Mouse (Mus musculus): ENCODE measurements around the gene Gpr25. TPM values are rescaled to one million over a fixed set of nuclear protein-coding genes. Genes with fewer than 3 reads are reported as not detected.
A peak's percentile ranks its signal among the peaks of the same experiment; 100 is the strongest.

Gpr25 gene
- total RNA-seq (2021): 1 to 10 TPM; 5.5 to 7.7 TPM

DNA sequence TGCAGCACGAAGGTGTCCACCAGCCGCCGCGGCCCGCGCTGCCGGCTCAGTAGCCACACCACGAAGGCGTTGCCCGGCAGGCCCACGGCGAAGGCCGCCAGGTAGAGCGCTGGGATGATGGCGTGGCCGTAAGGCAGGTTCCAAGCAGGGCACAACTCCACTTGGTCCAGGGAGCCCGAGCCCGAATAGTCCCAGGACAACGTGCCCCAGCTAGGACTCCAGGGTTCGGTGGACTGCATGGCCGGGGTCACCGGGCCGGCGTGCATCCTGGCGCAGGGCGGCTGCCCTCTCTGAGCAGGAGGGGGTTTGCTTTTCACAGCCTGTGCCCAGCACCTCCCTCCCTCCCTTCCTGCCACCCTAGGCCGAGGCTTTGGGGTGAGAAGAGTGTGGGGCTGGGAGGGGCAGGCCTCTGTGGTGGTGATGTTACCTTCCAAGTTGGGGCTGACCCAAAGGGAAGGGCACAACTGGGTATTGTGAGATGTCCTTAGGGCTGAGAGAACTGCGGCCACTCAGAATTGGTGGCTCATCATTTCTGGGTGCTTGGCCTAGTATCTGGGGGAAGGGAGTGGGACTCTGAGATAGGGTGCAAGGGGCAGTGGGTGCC lies at the start of gene Gpr25:
Gene Gpr25, minus strand, starts transcription at position 239 of the 604 bp plus-strand sequence.
- intact Hi-C loops (cut with DNase I): loop anchor here (10.0 kb wide), 1 partner anchor 206 kb away; the partner anchor contains the start of genes Ascl5 and Cacna1s

DNA sequence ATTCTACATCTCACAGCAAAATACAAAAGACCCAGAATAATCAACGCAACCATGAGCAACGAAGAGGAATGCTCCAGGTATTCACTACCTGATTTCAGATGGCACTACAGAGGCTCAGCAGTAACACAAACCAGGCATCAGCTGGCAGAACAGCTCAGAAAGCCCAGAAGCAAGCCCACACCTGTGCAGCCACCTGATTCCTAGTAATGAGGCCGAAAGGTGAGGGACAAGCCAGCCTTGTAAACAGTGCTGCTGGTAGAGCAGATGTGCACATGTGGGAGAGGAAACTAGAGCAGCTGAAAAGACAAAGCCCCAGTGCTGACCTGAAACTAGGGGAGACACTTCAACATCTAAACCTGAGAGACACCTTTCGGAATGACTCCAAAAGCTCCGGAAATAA lies 48.5 kb upstream of the Gpr25 start:
- intact Hi-C loops (cut with DNase I): loop anchor here (5.0 to 10.0 kb wide), 2 partner anchors 106 to 148 kb away; partner anchors contain the start of gene Ddx59
- DNase-seq (ENCODE audit: low spot score in 2 of 2): no peak

More for the DNA sequence above, at the start of gene Gpr25:
- peak in 1 of 2 experiments; percentile 36 for DNase-seq (ENCODE audit: low spot score in 2 of 2)

DNA sequence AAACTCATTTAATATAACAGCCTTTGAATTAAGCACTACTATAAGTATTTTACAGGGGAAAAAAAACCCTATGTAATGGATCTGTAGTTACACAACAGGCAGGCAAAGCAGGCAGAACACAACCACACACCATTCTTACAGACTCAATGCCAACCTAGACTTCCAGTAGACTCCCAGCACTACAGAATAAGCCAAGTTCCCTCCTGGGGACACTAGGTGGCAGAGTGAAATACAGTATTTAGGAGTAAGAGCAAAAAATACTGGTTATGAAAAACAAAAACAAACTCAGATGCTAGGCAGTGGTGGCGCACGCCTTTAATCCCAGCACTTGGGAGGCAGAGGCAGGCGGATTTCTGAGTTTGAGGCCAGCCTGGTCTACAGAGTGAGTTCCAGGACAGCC lies 45.8 kb upstream of the Gpr25 start:
- intact Hi-C loops (cut with DNase I): loop anchor here (5.0 to 10.0 kb wide), 2 partner anchors 108 to 151 kb away; partner anchors contain the start of gene Ddx59
- DNase-seq (ENCODE audit: low spot score in 2 of 2): no peak

DNA sequence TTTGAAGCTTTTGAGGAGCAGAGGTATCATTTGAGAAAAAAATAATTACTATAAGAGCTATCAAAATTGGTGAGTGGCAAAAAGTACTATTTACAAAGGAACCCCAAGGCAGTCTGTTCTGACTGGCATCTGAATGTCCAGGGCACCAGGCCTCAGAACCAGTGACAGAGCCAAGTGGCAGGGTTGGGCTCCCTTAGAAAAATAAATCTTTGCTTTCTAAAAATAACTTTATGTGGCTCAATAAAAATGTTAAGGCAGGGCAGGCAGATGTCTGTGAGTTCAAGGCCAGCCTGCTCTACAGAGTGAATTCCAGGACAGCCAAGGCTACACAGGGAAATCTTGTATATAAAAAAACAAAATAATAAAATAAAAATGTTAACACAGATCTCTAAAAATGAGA lies 33.3 kb upstream of the Gpr25 start:
- DNase-seq (ENCODE audit: low spot score in 2 of 2): no peak
- intact Hi-C loops (cut with DNase I): loop anchor here (5.0 to 10.0 kb wide), 2 partner anchors 148 to 231 kb away; no protein-coding TSS in a partner anchor

DNA sequence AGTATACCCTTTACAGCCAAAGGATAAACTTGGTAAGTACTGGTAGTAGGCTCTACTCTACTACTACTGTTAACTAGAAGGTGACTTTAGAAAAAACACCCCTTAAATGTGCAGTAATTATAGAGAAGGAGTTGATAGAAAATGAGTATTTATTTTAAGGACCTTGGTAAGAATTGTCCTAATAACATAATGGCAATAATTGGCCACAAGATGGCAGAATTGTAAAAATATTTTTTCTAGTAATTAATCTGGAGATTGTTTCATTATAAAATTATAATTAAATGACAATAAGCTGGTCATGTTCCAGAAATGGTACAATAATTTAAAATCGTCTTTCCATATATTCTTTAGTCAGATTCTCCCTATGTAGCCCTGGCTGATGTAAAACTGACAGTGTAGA lies 29.1 kb upstream of the Gpr25 start:
- intact Hi-C loops (cut with DNase I): loop anchor here (5.0 to 10.0 kb wide), 3 partner anchors 152 to 235 kb away; no protein-coding TSS in a partner anchor
- DNase-seq (ENCODE audit: low spot score in 2 of 2): no peak

DNA sequence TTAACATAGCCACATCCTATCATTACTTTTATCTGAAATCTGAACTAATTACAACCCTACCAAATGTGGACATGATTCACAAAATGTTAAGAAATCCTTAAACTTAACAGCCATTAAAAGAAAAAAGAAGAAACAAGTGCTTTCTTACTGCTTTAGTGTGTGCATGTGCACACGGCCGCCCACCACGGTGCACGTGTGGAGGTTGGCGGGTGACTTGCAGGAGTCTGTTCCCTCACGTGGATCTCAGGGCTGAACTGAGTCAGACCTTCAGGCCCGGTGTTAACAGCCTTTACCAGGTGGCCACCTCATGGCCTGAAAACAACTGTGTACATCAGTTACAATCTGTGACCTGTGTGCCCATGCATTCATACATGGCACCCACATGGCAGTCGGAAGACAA lies 16.7 kb upstream of the Gpr25 start:
- intact Hi-C loops (cut with DNase I): no loop called here
- no peak for DNase-seq (ENCODE audit: low spot score in 2 of 2)

DNA sequence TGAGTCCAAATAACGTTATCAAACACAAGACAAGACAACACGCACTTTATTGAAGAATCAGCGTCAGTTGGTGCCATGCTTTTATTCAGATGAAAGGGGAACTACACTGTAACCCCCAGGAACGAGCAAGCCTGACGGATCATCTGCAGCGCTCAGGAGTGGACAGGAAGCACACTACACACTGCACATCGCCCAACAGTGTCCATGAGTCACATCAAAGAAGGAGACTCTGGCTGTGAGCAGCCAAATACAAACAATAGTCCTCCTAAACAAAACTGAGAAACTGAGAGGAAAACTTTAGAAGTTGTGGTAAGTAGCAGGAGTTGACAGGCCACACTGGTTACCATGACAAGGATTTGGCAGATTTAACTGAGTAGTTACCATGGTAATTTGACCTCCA lies 7.6 kb upstream of the Gpr25 start:
- intact Hi-C loops (cut with DNase I): loop anchor here (10.0 kb wide), 1 partner anchor 213 kb away; the partner anchor contains the start of genes Ascl5 and Cacna1s
- no peak for DNase-seq (ENCODE audit: low spot score in 2 of 2)

DNA sequence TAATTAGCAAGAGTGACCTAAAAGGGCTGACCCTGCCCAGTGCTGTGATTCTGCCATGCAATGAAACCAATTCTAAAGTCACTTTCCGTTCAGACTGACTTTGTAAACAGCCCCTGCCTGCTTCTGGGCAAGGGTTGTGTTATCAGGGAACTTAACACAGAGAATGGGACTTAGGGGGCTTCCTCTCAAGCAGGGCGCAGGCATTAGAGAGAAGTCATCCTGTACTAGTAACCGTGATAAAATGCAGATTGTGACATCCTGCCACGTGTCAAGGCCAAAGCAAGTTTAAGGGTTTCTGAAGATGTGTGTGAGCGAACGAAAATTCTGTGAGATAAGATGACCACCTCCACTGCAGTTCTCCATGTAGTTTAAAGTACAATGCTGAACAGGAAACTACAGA lies 5.5 kb upstream of the Gpr25 start:
- intact Hi-C loops (cut with DNase I): loop anchor here (10.0 kb wide), 1 partner anchor 211 kb away; the partner anchor contains the start of genes Ascl5 and Cacna1s
- no peak for DNase-seq (ENCODE audit: low spot score in 2 of 2)

DNA sequence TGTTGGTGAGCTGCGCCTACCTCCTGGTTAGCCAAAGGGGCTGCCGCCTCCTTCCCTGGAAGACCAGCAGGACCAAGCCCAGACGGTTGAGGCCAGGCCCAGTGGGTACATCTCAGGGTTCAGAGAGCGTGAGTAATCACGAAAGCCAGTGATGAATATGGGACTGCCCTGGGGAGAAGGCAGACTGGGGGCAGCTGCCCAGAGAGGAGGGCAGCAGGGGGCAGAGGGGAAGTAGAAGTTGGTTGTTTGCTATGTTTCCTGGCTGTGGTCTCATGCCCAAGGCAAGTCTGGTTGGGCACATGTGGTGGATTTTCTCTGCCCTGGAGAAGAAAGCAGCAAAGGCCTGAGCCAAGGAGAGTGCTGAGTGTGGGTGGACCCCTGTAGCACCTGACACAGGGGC lies 2.7 kb upstream of the Gpr25 start:
- intact Hi-C loops (cut with DNase I): loop anchor here (10.0 kb wide), 1 partner anchor 209 kb away; the partner anchor contains the start of genes Ascl5 and Cacna1s
- DNase-seq (ENCODE audit: low spot score in 2 of 2): no peak

DNA sequence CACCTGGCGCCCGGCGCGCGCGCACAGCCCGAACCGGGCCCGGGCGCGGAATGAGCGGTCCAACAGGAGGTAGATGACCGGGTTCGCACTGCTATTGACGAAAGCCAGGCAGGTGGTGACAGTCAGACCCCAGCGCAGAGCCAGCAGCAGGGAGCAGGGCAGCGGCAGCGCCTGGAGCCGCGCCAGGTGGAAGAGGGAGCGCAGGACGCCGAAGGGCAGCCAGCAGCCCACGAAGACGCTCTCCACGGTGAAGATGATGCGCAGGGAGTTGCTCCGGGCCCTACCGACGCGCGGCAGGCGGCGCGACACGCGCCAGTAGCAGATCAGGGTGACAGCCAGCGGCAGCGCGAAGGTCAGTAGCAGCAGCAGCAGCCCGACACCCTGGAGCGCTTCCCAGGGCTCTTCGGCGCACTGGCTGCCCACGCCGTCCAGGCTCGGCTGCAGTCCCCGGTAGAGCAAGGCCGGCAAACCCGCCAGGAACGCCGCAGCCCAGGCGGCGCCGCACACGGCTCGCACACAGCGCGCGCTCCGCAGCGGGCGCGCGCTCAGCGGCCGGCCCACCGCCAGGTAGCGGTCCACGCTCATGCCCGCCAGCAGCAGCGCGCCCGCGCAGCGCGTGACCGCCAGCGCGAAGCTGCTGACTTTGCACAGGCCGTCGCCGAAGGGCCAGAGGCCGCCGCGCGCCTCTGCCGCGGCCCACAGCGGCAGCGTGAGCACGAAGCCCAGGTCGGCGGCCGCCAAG lies 609 bp downstream of the Gpr25 start:
- DNase-seq (ENCODE audit: low spot score in 2 of 2): peak; percentile 70 to 85
- intact Hi-C loops (cut with DNase I): loop anchor here (10.0 kb wide), 1 partner anchor 205 kb away; the partner anchor contains the start of genes Ascl5 and Cacna1s

DNA sequence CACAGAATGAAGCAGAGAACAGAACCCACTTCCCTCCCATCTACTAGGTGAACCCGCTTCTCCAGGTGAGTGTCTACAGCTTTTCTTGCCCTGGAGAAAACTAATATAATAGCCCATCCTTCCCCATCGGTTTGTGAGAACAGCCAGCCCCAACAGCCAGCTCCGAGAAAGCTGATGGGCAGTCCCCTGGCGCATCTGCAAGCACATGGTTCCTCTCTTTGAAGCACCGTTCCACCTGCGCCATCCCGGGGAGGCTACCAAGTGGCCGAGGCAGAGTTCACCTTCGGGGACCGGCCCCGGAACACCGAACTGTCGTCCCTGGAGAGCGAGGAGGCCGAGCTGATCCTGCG lies 1.2 kb downstream of the Gpr25 start:
- no peak for DNase-seq (ENCODE audit: low spot score in 2 of 2)
- intact Hi-C loops (cut with DNase I): no loop called here

DNA sequence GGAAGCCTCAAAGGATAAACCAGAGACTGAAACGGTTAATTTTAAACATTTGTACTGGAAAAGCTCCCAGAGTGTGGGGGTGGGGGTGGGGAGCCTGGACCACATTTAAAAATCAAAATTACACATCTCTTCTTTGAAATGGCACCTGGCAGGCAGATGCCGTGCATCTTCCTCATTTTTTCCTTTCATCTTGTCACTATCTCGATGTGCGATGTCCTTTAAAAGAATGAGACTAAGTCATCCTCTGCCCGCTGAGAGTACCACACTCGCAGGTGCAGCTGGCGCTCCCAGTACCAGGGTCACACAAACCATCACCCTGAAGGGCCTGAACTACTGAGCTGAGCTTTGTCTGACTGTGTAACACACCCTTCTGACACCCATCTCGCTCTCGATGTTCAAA lies 2.2 kb downstream of the Gpr25 start:
- intact Hi-C loops (cut with DNase I): no loop called here
- DNase-seq (ENCODE audit: low spot score in 2 of 2): no peak

DNA sequence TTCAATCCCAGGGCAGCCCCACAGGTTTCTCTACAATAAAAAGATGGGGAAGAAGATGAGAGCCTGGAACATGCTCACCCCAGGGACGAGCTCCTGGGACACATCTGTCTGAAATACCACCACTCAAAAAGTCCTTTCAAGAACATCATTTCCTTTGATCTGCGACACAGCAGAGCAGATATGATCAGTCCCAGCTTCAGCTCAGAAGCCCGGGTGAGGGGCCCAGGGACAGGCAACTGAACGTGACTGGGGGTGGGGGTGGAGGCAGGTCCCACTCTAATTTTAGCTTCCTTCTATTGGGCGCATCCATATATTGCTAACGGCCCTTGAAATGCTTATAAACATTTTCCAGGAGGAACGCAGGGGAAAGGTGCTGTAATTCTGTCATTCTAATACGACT lies 5.0 kb downstream of the Gpr25 start:
- no peak for DNase-seq (ENCODE audit: low spot score in 2 of 2)
- intact Hi-C loops (cut with DNase I): no loop called here

DNA sequence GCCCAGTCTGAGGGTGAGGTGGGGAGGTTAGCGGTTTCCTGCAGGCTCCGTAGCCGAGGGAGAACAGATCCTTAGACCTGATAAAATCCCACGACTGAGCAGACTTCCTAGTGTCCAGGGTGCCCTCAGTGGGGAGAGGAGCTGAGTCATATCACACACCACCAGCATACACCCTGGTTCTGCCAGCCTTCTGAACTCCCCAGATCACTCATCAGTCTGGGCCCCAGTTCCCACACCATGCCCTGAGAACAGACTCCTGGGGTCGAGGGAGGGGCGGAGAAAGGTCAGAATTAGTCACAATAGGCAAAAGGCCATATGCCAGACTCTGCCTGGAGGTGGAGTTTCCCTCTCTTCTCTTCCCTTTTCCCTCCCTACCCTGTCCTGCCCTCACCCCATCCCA lies 5.5 kb downstream of the Gpr25 start:
- intact Hi-C loops (cut with DNase I): no loop called here
- no peak for DNase-seq (ENCODE audit: low spot score in 2 of 2)

DNA sequence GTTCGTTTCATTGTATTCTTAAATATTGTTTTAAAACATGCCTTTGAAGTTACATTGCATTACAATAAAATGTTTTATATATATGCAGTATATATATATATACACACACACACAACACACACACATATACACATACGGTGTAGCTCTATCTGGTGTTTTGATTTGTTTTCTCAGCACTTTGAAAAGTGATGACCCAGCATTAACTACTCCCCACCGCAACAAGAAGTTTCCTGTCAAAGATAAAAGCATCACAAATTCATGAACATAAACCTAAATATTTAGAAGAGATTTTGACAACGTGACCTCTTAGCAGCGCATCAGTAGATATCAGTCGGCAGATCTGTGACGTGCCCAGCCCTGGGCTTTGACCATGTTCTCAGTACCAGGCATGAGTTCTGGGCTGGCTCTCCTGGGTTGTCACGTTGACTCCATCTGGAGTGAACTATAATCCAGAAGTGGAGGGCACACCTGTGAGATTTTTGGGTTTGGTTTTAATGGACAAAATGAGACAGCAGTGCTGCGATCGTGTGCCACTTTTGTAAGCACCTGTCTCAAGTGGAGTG lies 6.1 kb downstream of the Gpr25 start:
- intact Hi-C loops (cut with DNase I): no loop called here
- no peak for DNase-seq (ENCODE audit: low spot score in 2 of 2)

DNA sequence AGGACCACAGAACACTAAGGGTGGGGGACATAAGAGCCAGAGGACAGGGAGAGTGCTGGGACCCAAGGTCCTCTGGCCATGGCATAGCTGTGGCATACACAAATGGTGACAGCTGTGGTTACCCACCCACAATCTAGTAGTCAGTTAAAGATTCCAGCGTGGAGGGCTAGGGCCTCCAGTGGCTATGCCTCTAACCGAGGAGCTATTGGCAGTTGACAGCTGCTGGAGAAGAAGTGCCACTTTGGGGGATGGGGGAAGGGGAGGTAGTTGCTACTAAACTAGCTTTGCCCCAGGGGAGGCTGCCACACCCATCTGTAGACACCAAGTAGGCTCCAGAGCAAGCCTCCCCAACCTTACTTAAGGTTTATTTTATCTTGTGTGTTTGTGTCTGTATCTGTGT lies 7.2 kb downstream of the Gpr25 start:
- intact Hi-C loops (cut with DNase I): no loop called here
- no peak for DNase-seq (ENCODE audit: low spot score in 2 of 2)

DNA sequence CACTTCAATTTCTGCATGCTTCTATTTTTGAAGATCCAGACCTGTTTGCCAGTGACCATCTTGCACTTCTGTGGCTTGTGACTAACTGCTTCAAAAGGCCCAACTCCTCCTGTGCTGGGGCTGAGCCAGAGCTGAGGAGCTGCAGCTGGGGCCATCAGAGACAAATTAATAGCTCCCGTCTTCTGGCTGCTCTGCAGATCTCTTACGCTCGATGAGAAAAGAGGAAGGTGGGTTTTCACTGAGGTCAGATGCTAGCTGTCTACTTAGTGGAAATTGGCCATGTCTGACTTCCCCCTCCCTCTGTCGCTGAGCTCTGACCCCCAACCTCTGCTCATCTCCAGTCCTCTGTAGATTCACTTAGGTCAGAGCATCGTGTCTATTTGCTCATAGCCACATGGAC lies 11.0 kb downstream of the Gpr25 start:
- no peak for DNase-seq (ENCODE audit: low spot score in 2 of 2)
- intact Hi-C loops (cut with DNase I): no loop called here

DNA sequence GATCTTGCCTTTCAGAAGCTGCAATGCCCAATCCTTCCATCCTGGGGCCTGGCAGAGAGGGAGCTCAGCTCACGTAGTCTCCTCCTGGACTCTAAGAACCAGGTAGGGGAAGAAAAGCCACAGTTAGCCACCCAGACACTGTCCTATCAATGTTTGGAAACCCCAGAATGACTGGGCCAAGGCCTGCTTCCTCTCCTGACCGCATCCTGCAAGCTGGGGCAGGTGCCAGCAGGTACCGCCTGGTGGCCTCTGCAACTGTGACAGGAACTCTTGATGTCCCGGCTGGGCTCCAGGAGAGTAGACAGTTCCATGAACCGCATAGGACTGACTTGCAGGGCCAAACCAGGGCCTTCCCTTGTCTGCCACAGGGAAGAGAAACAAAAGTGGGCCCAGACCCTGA lies 13.3 kb downstream of the Gpr25 start:
- intact Hi-C loops (cut with DNase I): no loop called here
- DNase-seq (ENCODE audit: low spot score in 2 of 2): no peak

DNA sequence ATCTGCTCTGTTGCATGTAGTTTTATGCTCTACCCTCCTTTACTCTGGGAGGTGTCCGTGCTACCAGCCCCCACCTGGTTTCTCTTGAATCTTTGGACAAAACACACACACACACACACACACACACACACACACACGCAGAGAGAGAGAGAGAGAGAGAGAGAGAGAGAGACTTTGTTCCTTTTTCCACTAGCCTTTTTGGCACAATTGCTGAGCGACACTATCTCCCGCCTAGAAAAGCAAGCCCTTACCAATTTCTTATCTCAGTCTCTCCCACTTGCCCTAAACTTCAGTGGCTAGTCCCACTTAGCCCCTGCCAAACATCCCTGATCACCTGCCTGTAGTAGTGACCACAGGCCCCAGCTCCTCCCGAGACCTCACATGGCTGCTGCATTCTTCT lies 16.2 kb downstream of the Gpr25 start:
- intact Hi-C loops (cut with DNase I): no loop called here
- no peak for DNase-seq (ENCODE audit: low spot score in 2 of 2)

DNA sequence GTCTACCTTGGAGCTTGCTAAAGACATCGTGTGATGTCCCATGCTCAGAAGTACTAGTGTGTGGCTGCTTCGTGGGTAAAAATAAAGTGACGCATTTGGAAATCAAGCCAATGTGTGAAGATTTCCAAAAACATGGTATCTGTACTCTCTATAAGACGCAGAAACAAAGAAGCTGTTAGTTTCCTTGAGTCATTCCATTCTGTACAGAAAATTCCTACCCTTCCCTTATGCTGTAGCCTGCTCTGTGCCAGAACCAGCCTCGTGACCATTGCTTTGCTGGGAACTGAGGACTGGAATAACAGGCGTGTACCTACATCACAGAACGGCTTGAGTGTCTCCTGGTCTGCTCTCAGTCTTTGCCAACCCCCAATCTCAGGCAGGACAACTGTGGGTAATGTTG lies 18.9 kb downstream of the Gpr25 start:
- intact Hi-C loops (cut with DNase I): no loop called here

DNA sequence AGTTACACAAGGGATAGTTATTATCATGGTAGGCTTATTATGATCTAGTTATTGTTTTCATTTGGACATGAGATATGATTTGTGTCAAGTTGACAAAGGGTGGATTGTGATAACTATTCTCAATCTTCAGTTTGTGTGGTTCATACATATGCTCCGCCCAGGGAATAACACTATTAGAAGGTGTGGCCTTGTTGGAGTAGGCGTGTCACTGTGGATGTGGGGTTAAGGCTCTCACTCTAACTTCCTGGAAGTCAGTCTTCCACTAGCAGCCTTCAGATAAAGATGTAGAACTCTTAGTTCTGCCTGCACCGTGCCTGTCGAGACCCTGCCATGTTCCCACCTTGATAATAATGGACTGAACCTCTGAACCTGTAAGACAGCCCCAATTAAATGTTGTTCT lies 22.2 kb downstream of the Gpr25 start:
- DNase-seq (ENCODE audit: low spot score in 2 of 2): no peak
- intact Hi-C loops (cut with DNase I): no loop called here

More for the DNA sequence above, 18.9 kb downstream of the Gpr25 start:
- DNase-seq (ENCODE audit: low spot score in 2 of 2): no peak

All from left cerebral cortex, postnatal 36 days (tissue).